Mouse (Mus musculus) layer of hippocampus, postnatal 36 days (tissue): ENCODE results near the gene Gcfc2. TPM values are rescaled to one million over a fixed set of nuclear protein-coding genes. Genes with fewer than 3 reads are reported as not detected.

Source experiments
- DNase-seq, 2 experiments: peaks; one replicate each; pipeline ENCODE4 v3.0.0; 2022
- microRNA-seq, 2 experiments: library from miRNA; unstranded; fragments of <30 nt; microRNA quantifications; one replicate each; pipeline ENCODE4 v1.2.0; 2021
- total RNA-seq, 2 experiments: library from RNA; stranded (reverse); gene quantifications; 2 replicates each; pipeline ENCODE4 v1.2.3; 2021

Gcfc2 gene
- total RNA-seq, 2 experiments from 2014 or later, result 13.9 to 16.7 TPM

- DNase-seq, result no peak
Observed at GRCm38 (mm10) chr6:81979286-81979685, 55.8 kb downstream of the Gcfc2 start.

- no peak for DNase-seq
Observed at GRCm38 (mm10) chr6:81986171-81986570, 62.7 kb downstream of the Gcfc2 start.

- DNase-seq, result no peak
Observed at GRCm38 (mm10) chr6:81986599-81986998, 63.1 kb downstream of the Gcfc2 start.

GRCm38 (mm10) chr6:81987010-81987409 is 63.5 kb downstream of the Gcfc2 start:
- DNase-seq, result peak; percentile 80

DNA sequence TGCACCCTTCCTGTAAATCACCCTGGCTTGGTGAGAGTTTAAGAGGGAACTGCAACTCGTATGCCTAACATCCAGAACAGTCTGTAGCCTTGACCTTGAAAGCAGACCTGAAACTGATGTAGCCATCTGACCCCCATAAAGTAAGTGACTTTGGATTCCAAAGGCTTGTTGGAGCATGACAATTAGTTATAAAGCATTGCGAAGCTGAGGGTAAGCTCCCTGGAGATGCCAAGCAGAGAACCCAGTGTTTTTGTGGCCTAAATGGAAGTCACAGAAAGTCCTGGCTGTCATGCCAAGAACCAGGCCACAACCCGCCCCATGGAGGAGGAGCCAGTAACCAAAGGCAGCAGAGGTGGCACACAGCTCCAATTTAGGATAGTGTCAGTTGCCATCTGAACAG is 64.1 kb downstream of the Gcfc2 start:
- DNase-seq, result peak; percentile 45 to 61

GRCm38 (mm10) chr6:81988341-81988740 is 64.9 kb downstream of the Gcfc2 start:
- no peak for DNase-seq

GRCm38 (mm10) chr6:81990049-81990810 is 66.8 kb downstream of the Gcfc2 start:
- DNase-seq, result no peak

Small RNA genes lying within 50 kb of the gene (microRNA-seq; reads per million reads assigned to microRNA genes)
- gene Mir468, result 0 reads per million in 2 experiments
- gene Mir7232, result 0 reads per million in 2 experiments

Other genes with a start within 250 kb of the Gcfc2 start
- 10 to 100 TPM; 36.4 to 38.4 TPM for gene Mrpl19, start 42.3 kb downstream of the Gcfc2 start, total RNA-seq
- gene Eva1a, start 117.4 kb downstream of the Gcfc2 start, total RNA-seq, result 10 to 100 TPM; 13.9 to 16.8 TPM